Mouse (Mus musculus): ENCODE data around the gene Vmn1r211. TPM values are rescaled to one million over a fixed set of nuclear protein-coding genes. Genes with fewer than 3 reads are reported as not detected.

Gene Vmn1r211
- polyA plus RNA-seq (2014; fragmentation: Illumina TruSeq; extraction: RNeasy Lipid Tissue Mini Kit (QIAGEN cat#74804); ENCODE audit: low read depth, low replicate concordance), result not detected

DNA sequence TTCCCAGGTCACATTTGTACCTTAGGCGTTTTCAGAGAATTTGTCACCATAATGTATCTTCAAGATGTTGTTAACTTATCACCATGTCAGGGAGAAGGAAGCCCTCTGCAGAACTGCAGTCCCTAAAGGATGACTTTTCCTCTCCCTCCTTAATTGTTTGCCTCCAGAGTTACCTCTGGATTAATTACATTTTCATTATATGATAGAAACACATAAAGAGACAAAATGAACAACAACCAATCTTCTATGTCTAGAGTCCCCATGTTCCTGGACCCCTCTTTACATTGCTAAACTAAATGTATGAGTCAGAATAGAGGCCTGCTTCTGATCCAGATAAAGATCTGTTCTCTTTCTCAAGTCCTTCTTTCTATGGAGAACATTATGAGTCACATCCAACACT is at the start of gene Vmn1r211:
Gene Vmn1r211 (minus strand): TSS at position 101 of the 400 bp plus-strand sequence.

DNA sequence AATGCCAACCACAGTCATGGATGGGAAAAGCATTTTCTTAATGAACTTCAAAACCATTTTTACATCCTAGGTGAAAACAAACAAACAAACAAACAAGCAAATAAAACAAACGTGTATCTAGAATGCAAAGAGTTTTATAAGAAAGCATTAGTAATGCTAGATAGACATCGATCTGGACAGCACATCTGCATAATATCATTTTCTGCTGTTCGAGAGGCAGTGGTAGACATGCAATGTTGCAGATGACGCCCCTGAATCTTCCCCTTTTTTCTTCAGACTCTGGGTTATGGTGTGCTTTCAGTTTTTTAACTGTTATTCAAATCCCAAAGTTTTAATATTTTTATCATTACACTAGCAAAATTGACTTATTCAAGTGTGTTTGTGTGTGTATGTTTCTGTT is 26.7 kb upstream of the Vmn1r211 start, which contains the start of gene Vmn1r212:
Gene Vmn1r212 (minus strand): TSS at position 101 of the 400 bp plus-strand sequence.

DNA sequence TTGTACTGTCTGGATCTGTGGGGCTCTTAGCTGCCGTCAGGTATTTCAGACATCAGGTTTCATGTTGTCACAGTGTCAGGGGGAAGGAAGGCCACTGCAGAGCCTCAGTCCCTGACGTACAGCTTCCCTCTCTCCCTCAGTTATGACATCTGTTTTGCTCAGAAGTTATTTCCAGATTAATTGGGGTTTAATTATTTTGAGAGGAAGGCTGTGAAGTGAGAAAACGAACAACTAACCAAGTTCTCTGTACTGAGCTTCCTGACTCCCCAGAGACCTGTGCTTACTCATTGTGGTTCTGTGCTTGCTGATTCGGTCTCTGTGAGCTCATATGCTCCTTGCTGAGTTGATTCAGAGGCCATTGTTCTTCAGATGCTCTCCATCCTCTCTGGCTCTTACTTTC is 26.1 kb downstream of the Vmn1r211 start, which contains the start of gene Vmn1r210:
Gene Vmn1r210 (minus strand): TSS at position 101 of the 400 bp plus-strand sequence.

GRCm38 (mm10) chr13:22809582-22809981 is 47.8 kb downstream of the Vmn1r211 start, which contains the start of gene Vmn1r209:
Gene Vmn1r209 (minus strand): TSS chr13:22809682.

Other genes starting within 250 kb of the Vmn1r211 start
- not detected for gene Vmn1r206, start 233.3 kb downstream of the Vmn1r211 start, polyA plus RNA-seq (2014; fragmentation: Illumina TruSeq; extraction: RNeasy Lipid Tissue Mini Kit (QIAGEN cat#74804); ENCODE audit: low read depth, low replicate concordance)
- gene Vmn1r207-ps, start 127.9 kb downstream of the Vmn1r211 start, polyA plus RNA-seq (2014; fragmentation: Illumina TruSeq; extraction: RNeasy Lipid Tissue Mini Kit (QIAGEN cat#74804); ENCODE audit: low read depth, low replicate concordance), result not detected
- gene Vmn1r208, start 80.2 kb downstream of the Vmn1r211 start, polyA plus RNA-seq (2014; fragmentation: Illumina TruSeq; extraction: RNeasy Lipid Tissue Mini Kit (QIAGEN cat#74804); ENCODE audit: low read depth, low replicate concordance), result not detected
- gene Vmn1r209, start 47.9 kb downstream of the Vmn1r211 start, polyA plus RNA-seq (2014; fragmentation: Illumina TruSeq; extraction: RNeasy Lipid Tissue Mini Kit (QIAGEN cat#74804); ENCODE audit: low read depth, low replicate concordance), result not detected
- not detected for gene Vmn1r210, start 26.2 kb downstream of the Vmn1r211 start, polyA plus RNA-seq (2014; fragmentation: Illumina TruSeq; extraction: RNeasy Lipid Tissue Mini Kit (QIAGEN cat#74804); ENCODE audit: low read depth, low replicate concordance)
- gene Vmn1r212, start 26.6 kb upstream of the Vmn1r211 start, polyA plus RNA-seq (2014; fragmentation: Illumina TruSeq; extraction: RNeasy Lipid Tissue Mini Kit (QIAGEN cat#74804); ENCODE audit: low read depth, low replicate concordance), result not detected
- not detected for gene Vmn1r213, start 150.1 kb upstream of the Vmn1r211 start, polyA plus RNA-seq (2014; fragmentation: Illumina TruSeq; extraction: RNeasy Lipid Tissue Mini Kit (QIAGEN cat#74804); ENCODE audit: low read depth, low replicate concordance)
- gene Vmn1r214, start 172.9 kb upstream of the Vmn1r211 start, polyA plus RNA-seq (2014; fragmentation: Illumina TruSeq; extraction: RNeasy Lipid Tissue Mini Kit (QIAGEN cat#74804); ENCODE audit: low read depth, low replicate concordance), result not detected
- not detected for gene Vmn1r215, start 210.5 kb upstream of the Vmn1r211 start, polyA plus RNA-seq (2014; fragmentation: Illumina TruSeq; extraction: RNeasy Lipid Tissue Mini Kit (QIAGEN cat#74804); ENCODE audit: low read depth, low replicate concordance)